Mouse (Mus musculus) mammary gland, adult 2 months (tissue): ENCODE results near the gene Fxyd4. TPM values are rescaled to one million over a fixed set of nuclear protein-coding genes. Genes with fewer than 3 reads are reported as not detected.

ENCODE experiments used
- polyA plus RNA-seq: library from polyadenylated mRNA; depleted of rRNA; stranded (reverse); fragments of >200 nt; gene quantifications from 2 replicates; pipeline ENCODE4 v1.2.3, GENCODE M21; 2012; ENCODE audit warnings: low replicate concordance; rRNA removed

Fxyd4 gene
- 1.1 and 1.3 TPM in 2 replicates for polyA plus RNA-seq

DNA sequence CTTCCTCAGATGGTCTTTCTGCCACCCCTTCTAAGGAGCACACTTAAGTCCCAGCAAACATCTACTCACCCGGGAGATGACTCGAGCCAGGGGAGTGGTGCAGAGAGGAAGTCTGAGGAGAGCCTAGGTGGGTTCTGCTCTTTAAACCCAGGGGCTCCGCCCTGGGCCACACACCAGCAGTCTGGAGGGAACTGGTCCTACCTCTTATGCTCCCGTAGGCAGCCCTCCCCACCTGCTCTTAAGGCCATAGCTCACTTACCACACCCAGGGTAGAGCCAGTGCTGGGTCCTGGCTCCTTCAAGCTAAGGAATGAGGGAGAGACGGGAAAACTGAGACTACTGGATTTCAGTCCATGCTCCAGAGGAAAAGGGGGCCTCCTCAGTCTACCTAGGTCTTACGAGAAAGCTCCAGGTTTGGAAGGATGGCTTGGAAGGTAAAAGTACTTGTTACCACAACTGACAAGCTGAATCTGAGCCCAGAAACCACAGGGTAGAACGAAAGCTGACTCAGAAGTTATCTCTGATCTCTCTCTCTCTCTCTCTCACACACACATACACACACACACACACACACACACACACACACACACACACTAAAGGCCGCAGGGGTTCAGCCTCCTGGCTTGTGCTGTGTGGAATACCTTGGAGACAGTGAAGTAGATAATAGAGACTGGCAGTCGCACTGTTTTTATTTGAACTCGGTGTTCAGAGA, at the start of gene Fxyd4:
Gene Fxyd4, minus strand, starts transcription at position 471 of the 711 bp plus-strand sequence.

GRCm38 (mm10) chr6:117900126-117901080, 37.1 kb downstream of the Fxyd4 start, which contains the start of gene Hnrnpf:
TSS of gene Hnrnpf (plus strand) at chr6:117900324.

Other genes with a start within 250 kb of the Fxyd4 start
- 19.8 and 21.9 TPM in 2 replicates for gene Zfp637, start 96.5 kb downstream of the Fxyd4 start, polyA plus RNA-seq
- 1.4 and 2.1 TPM in 2 replicates for gene Zfp239, start 75.6 kb downstream of the Fxyd4 start, polyA plus RNA-seq
- gene Hnrnpf, start 37.4 kb downstream of the Fxyd4 start, polyA plus RNA-seq: 84.2 and 110 TPM in 2 replicates
- gene Rasgef1a, start 73.7 kb upstream of the Fxyd4 start, polyA plus RNA-seq: 1.2 and 1.6 TPM in 2 replicates
- 2.0 and 5.5 TPM in 2 replicates for gene Csgalnact2, start 201.4 kb upstream of the Fxyd4 start, polyA plus RNA-seq